ENCODE assay signal across 7 mouse cellular contexts in the genomic region with DNA sequence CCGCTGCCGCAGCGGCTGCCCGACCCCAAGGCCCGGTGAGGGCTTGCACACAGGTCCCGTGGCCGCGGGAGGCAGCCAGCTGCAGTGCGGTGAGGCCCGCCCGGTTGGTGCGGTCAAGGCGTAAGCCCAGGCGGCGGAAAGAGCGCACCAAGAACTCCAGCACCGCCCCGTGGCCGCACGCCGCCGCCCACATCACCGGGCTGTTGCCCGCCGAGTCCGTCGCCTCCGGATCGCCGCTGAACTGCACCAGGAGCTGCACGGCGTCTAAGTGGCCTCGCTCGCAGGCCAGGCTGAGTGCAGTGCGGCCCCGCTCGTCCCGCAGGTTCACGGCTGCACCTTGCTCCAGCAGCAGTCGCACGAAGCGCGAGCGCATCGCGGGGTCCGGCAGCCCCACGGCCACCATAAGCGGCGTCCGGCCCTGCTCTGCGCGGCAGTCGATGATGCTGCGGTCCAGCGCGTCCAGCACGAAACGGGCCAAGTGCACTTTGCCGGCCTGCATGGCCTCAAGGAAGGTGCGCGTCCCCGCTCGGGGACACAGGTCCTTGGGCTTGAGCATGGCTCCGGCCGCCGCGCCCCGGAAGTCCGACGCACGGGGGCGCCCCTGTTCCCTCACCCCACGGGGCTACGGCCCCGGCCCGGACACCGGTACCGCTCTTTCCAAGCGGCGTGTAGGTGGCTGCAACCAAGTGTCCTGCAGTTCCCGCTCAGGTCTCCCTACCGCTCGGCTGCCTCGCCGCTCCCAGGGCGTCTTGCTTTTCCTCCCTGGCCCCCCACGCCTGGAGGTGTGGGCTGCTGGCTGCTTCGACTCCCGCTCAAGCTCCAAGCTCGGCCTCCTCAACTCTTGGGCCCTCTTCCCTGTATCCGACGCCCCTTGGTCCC. TPM values are rescaled to one million over a fixed set of nuclear protein-coding genes. Genes with fewer than 3 reads are reported as not detected.
DNase-seq lines count a peak whose midpoint lies in the region; ATAC-seq and TF ChIP-seq lines count a peak whose summit lies in the region.

No protein-coding gene starts in this region.

- peaks cover 5 to 27% of the 10 kb centered on the region in 2 experiments for H3K4me1 ChIP-seq in CH12.LX (ENCODE audit: control insufficient read depth in 1 of 2, insufficient read depth in 2 of 2)
- H3K4me1 ChIP-seq in embryonic facial prominence, embryonic 13.5 days = peaks cover 43% of the 10 kb centered on the region
- H3K4me1 ChIP-seq in hindbrain, embryonic 12.5 days = peaks cover 44% of the 10 kb centered on the region
- H3K4me1 ChIP-seq in liver, adult 2 months (ENCODE audit: control insufficient read depth, insufficient read depth, low read length) = peaks cover 6% of the 10 kb centered on the region

- no peak for ATAC-seq in embryonic facial prominence, embryonic 13.5 days (ENCODE audit: insufficient number of reproducible peaks, insufficient read depth, low FRiP score, low TSS enrichment, low read depth)
- peak; percentile 16; the same call in 1 of the 2 replicates for ATAC-seq in hindbrain, embryonic 12.5 days (ENCODE audit: low FRiP score)
- no peak for ATAC-seq in erythroid progenitor cell, adult 5-6 weeks (replicated peaks; ENCODE audit: low FRiP score, poor library complexity, severe bottlenecking)

- DNase-seq in CH12.LX (ENCODE audit: extremely low read depth) = no peak
- no peak for DNase-seq in liver, adult 2 months (ENCODE audit: extremely low read depth, low read depth, low spot score)
- peak; percentile 50 for DNase-seq in naive thymus-derived CD4-positive, alpha-beta T cell, adult 2 months (ENCODE audit: low read depth)

- H3K9me3 ChIP-seq in CH12.LX (replicated peaks; ENCODE audit: low read length) = peaks cover 21% of the 10 kb centered on the region
- H3K9me3 ChIP-seq in embryonic facial prominence, embryonic 13.5 days = no peaks in the 10 kb centered on the region
- no peaks in the 10 kb centered on the region for H3K9me3 ChIP-seq in hindbrain, embryonic 12.5 days (replicated peaks)

- WGBS in embryonic facial prominence, embryonic 13.5 days = under 1% methylated on average over 93 of the region's 93 CpGs
- under 1% methylated on average over 93 of the region's 93 CpGs for WGBS in hindbrain, embryonic 12.5 days
- under 1% methylated on average over 93 of the region's 93 CpGs for WGBS in liver, adult 2 months

- H3K79me2 ChIP-seq in C2C12 (ENCODE audit: control insufficient read depth, insufficient read depth) = no peaks in the 10 kb centered on the region
- no peaks in the 10 kb centered on the region for H3K79me2 ChIP-seq in CH12.LX (replicated peaks; ENCODE audit: control insufficient read depth, extremely low read depth, insufficient read depth, poor library complexity, severe bottlenecking)
- no peaks in the 10 kb centered on the region for H3K79me2 ChIP-seq in liver, adult 2 months (ENCODE audit: control insufficient read depth, insufficient read depth, low read length)

- peak overlapping the region; percentile 59 for H3ac ChIP-seq in C2C12 (ENCODE audit: control insufficient read depth, insufficient read length, low read depth)

- H3K4me3 ChIP-seq in C2C12 (ENCODE audit: insufficient read depth, poor library complexity, severe bottlenecking) (no peak overlapping the region), CH12.LX (replicated peaks in 1 of 3; ENCODE audit: low read depth in 2 of 3, low read length in 2 of 3, poor library complexity in 1 of 3) (no peak overlapping the region)
- peak overlapping the region; percentile 43 for H3K4me3 ChIP-seq in embryonic facial prominence, embryonic 13.5 days
- H3K4me3 ChIP-seq in hindbrain, embryonic 12.5 days = peak overlapping the region; percentile 45
- peak overlapping the region; percentile 65; the same call in 1 of the 2 replicates for H3K4me3 ChIP-seq in liver, adult 2 months (ENCODE audit: insufficient read depth, low read depth, low read length)

- H3K9ac ChIP-seq in CH12.LX (ENCODE audit: insufficient read depth, low read depth) = no peak overlapping the region
- H3K9ac ChIP-seq in embryonic facial prominence, embryonic 13.5 days = peak overlapping the region; percentile 44
- H3K9ac ChIP-seq in hindbrain, embryonic 12.5 days = peak overlapping the region; percentile 35
- H3K9ac ChIP-seq in liver, adult 2 months (ENCODE audit: low read depth, low read length) = peak overlapping the region; percentile 12

- peaks cover 44% of the 10 kb centered on the region for H3K27me3 ChIP-seq in C2C12 (ENCODE audit: control insufficient read depth, insufficient read depth, insufficient read length)
- no peaks in the 10 kb centered on the region for H3K27me3 ChIP-seq in CH12.LX (replicated peaks)
- peaks cover 94% of the 10 kb centered on the region for H3K27me3 ChIP-seq in embryonic facial prominence, embryonic 13.5 days
- H3K27me3 ChIP-seq in hindbrain, embryonic 12.5 days = peaks cover 96% of the 10 kb centered on the region
- H3K27me3 ChIP-seq in liver, adult 2 months (ENCODE audit: control insufficient read depth, insufficient read depth, low read length) = peaks cover 27% of the 10 kb centered on the region

- H3K36me3 ChIP-seq in C2C12 (ENCODE audit: control insufficient read depth, insufficient read depth) = no peaks in the 10 kb centered on the region
- peaks cover 0 to 11% of the 10 kb centered on the region in 2 experiments for H3K36me3 ChIP-seq in CH12.LX (replicated peaks in 1 of 2; ENCODE audit: control insufficient read depth in 1 of 2, insufficient read depth in 1 of 2, low read length in 1 of 2)
- H3K36me3 ChIP-seq in embryonic facial prominence, embryonic 13.5 days = no peaks in the 10 kb centered on the region
- no peaks in the 10 kb centered on the region for H3K36me3 ChIP-seq in hindbrain, embryonic 12.5 days
- H3K36me3 ChIP-seq in liver, adult 2 months (ENCODE audit: control insufficient read depth, insufficient read depth, low read length) = no peaks in the 10 kb centered on the region

- peak overlapping the region; percentile 37 for H3K4me2 ChIP-seq in CH12.LX (ENCODE audit: insufficient read depth, low read depth, poor library complexity, severe bottlenecking)
- H3K4me2 ChIP-seq in embryonic facial prominence, embryonic 13.5 days = peak overlapping the region; percentile 77
- peak overlapping the region; percentile 70 for H3K4me2 ChIP-seq in hindbrain, embryonic 12.5 days (replicated peaks)

- dilution Hi-C loops in CH12.LX (cut with MboI; ENCODE audit: extremely low pct_ligation_motif_present, extremely low pct_unique_long_range_greater_than_20kb, low sequenced_read_pairs) = no loop called here

- in situ Hi-C loops in CH12.LX (cut with MboI; ENCODE audit: low pct_ligation_motif_present, low pct_unique_long_range_greater_than_20kb, low sequenced_read_pairs) = no loop called here

- TF ChIP-seq RAD21 in CH12.LX (IDR thresholded peaks at IDR 0.05; ENCODE audit: low read depth, low read length) = no peak

- peak; percentile 50 for TF ChIP-seq CTCF in C2C12 (IDR thresholded peaks at IDR 0.05; ENCODE audit: control insufficient read depth, insufficient read depth, insufficient read length)
- TF ChIP-seq CTCF in CH12.LX (conservative IDR thresholded peaks at IDR 0.05 in 1 of 2, IDR thresholded peaks at IDR 0.05 in 1 of 2; ENCODE audit: low read depth in 2 of 2, low read length in 2 of 2) = no peak
- peak; percentile 17; the same call in 1 of the 2 replicates for TF ChIP-seq CTCF in liver, adult 2 months (IDR thresholded peaks at IDR 0.05; ENCODE audit: low read depth, low read length)

- no peaks in the 10 kb centered on the region for H3K79me3 ChIP-seq in C2C12 (ENCODE audit: low read depth)

- TF ChIP-seq POLR2A in CH12.LX (IDR thresholded peaks at IDR 0.05; ENCODE audit: low read depth, low read length) = no peak
- no peak for TF ChIP-seq POLR2A in liver, adult 2 months (IDR thresholded peaks at IDR 0.05; ENCODE audit: extremely low read depth, insufficient read depth, low read length)

- no peak for TF ChIP-seq EP300 in CH12.LX (IDR thresholded peaks at IDR 0.05; ENCODE audit: low read length)

- no peak overlapping the region for H3K27ac ChIP-seq in CH12.LX (ENCODE audit: insufficient read depth, low read depth)
- H3K27ac ChIP-seq in embryonic facial prominence, embryonic 13.5 days = no peak overlapping the region
- H3K27ac ChIP-seq in hindbrain, embryonic 12.5 days = no peak overlapping the region
- no peak overlapping the region for H3K27ac ChIP-seq in liver, adult 2 months (replicated peaks; ENCODE audit: insufficient read depth, low read depth, low read length)

RNA-seq across cellular contexts. Expression of a gene that starts 0.6 kb away (rescaled TPM):
- polyA plus RNA-seq in C2C12 (2012; fragmentation: generic; extraction: Trizol) = 0.02 TPM
- not detected in 2 replicates for total RNA-seq in CH12.LX (2012; rRNA removed)
- not detected in 2 replicates for total RNA-seq in CH12.LX (2014; rRNA removed)
- 0.07 and 0.08 TPM in 2 replicates for polyA plus RNA-seq in CH12.LX (2012; ENCODE audit: insufficient read length, low read depth)
- 0.07 TPM in 1 of 2 replicates, not detected in the other for polyA plus RNA-seq in embryonic facial prominence, embryonic 13.5 days (2015; fragmentation: Nextera tagmentation; extraction: Ambion mirVana)
- polyA plus RNA-seq in hindbrain, embryonic 12.5 days (2016; fragmentation: Nextera tagmentation; extraction: Ambion mirVana) = not detected in 2 replicates
- not detected in 2 replicates for total RNA-seq in liver, adult 2 months (2014; rRNA removed)
- not detected in 2 replicates for polyA plus RNA-seq in liver, adult 2 months (2012; rRNA removed)
- total RNA-seq in erythroid progenitor cell, adult 5-6 weeks (2015; ENCODE audit: low replicate concordance) = not detected in 2 replicates
- total RNA-seq in erythroid progenitor cell, adult 5-6 weeks (2017; ENCODE audit: low replicate concordance) = not detected in 2 replicates

RNA-seq across cellular contexts. Expression of a gene that starts 25.1 kb away (rescaled TPM):
- not detected for polyA plus RNA-seq in C2C12 (2012; fragmentation: generic; extraction: Trizol)
- 6.9 and 7.8 TPM in 2 replicates for total RNA-seq in CH12.LX (2012; rRNA removed)
- total RNA-seq in CH12.LX (2014; rRNA removed) = 5.7 and 6.4 TPM in 2 replicates
- 18.9 and 22.3 TPM in 2 replicates for polyA plus RNA-seq in CH12.LX (2012; ENCODE audit: insufficient read length, low read depth)
- 0.47 and 0.55 TPM in 2 replicates for polyA plus RNA-seq in embryonic facial prominence, embryonic 13.5 days (2015; fragmentation: Nextera tagmentation; extraction: Ambion mirVana)
- 0.44 and 0.59 TPM in 2 replicates for polyA plus RNA-seq in hindbrain, embryonic 12.5 days (2016; fragmentation: Nextera tagmentation; extraction: Ambion mirVana)
- total RNA-seq in liver, adult 2 months (2014; rRNA removed) = 1.2 and 1.7 TPM in 2 replicates
- 0.68 and 0.80 TPM in 2 replicates for polyA plus RNA-seq in liver, adult 2 months (2012; rRNA removed)
- total RNA-seq in erythroid progenitor cell, adult 5-6 weeks (2015; ENCODE audit: low replicate concordance) = 14.3 and 18.4 TPM in 2 replicates
- 9.8 and 12.3 TPM in 2 replicates for total RNA-seq in erythroid progenitor cell, adult 5-6 weeks (2017; ENCODE audit: low replicate concordance)

RNA-seq across cellular contexts. Expression of a gene that starts 40.0 kb away (rescaled TPM):
- polyA plus RNA-seq in C2C12 (2012; fragmentation: generic; extraction: Trizol) (0.13 TPM), CH12.LX (2012; ENCODE audit: insufficient read length, low read depth) (0.45 and 0.73 TPM in 2 replicates)
- total RNA-seq in CH12.LX (2012; rRNA removed) (0.29 and 0.42 TPM in 2 replicates), CH12.LX (2014; rRNA removed) (0.05 and 0.11 TPM in 2 replicates)
- 2.2 and 2.7 TPM in 2 replicates for polyA plus RNA-seq in embryonic facial prominence, embryonic 13.5 days (2015; fragmentation: Nextera tagmentation; extraction: Ambion mirVana)
- 6.2 and 6.8 TPM in 2 replicates for polyA plus RNA-seq in hindbrain, embryonic 12.5 days (2016; fragmentation: Nextera tagmentation; extraction: Ambion mirVana)
- total RNA-seq in liver, adult 2 months (2014; rRNA removed) = 0.07 TPM in 1 of 2 replicates, not detected in the other
- polyA plus RNA-seq in liver, adult 2 months (2012; rRNA removed) = 0.23 and 0.25 TPM in 2 replicates
- not detected in 2 replicates for total RNA-seq in erythroid progenitor cell, adult 5-6 weeks (2015; ENCODE audit: low replicate concordance)
- 0.15 and 0.39 TPM in 2 replicates for total RNA-seq in erythroid progenitor cell, adult 5-6 weeks (2017; ENCODE audit: low replicate concordance)

RNA-seq across cellular contexts. Expression of a gene that starts 42.4 kb away (rescaled TPM):
- polyA plus RNA-seq in C2C12 (2012; fragmentation: generic; extraction: Trizol) (10.3 TPM), CH12.LX (2012; ENCODE audit: insufficient read length, low read depth) (2.6 and 2.7 TPM in 2 replicates)
- total RNA-seq in CH12.LX (2012; rRNA removed) (4.2 and 4.3 TPM in 2 replicates), CH12.LX (2014; rRNA removed) (3.6 TPM in 2 replicates)
- polyA plus RNA-seq in embryonic facial prominence, embryonic 13.5 days (2015; fragmentation: Nextera tagmentation; extraction: Ambion mirVana) = 12.7 and 13.1 TPM in 2 replicates
- 24.2 and 25.1 TPM in 2 replicates for polyA plus RNA-seq in hindbrain, embryonic 12.5 days (2016; fragmentation: Nextera tagmentation; extraction: Ambion mirVana)
- 4.4 and 5.4 TPM in 2 replicates for total RNA-seq in liver, adult 2 months (2014; rRNA removed)
- polyA plus RNA-seq in liver, adult 2 months (2012; rRNA removed) = 4.7 TPM in 2 replicates
- 5.0 and 8.4 TPM in 2 replicates for total RNA-seq in erythroid progenitor cell, adult 5-6 weeks (2015; ENCODE audit: low replicate concordance)
- total RNA-seq in erythroid progenitor cell, adult 5-6 weeks (2017; ENCODE audit: low replicate concordance) = 1.3 and 3.6 TPM in 2 replicates

RNA-seq across cellular contexts. Expression of a gene that starts 59.3 kb away (rescaled TPM):
- polyA plus RNA-seq in C2C12 (2012; fragmentation: generic; extraction: Trizol) = 9.3 TPM
- total RNA-seq in CH12.LX (2012; rRNA removed) = not detected in 2 replicates
- total RNA-seq in CH12.LX (2014; rRNA removed) = not detected in 2 replicates
- not detected in 2 replicates for polyA plus RNA-seq in CH12.LX (2012; ENCODE audit: insufficient read length, low read depth)
- polyA plus RNA-seq in embryonic facial prominence, embryonic 13.5 days (2015; fragmentation: Nextera tagmentation; extraction: Ambion mirVana) = 0.83 and 0.91 TPM in 2 replicates
- 1.3 and 1.7 TPM in 2 replicates for polyA plus RNA-seq in hindbrain, embryonic 12.5 days (2016; fragmentation: Nextera tagmentation; extraction: Ambion mirVana)
- total RNA-seq in liver, adult 2 months (2014; rRNA removed) = 1.1 and 1.9 TPM in 2 replicates
- 0.68 and 0.94 TPM in 2 replicates for polyA plus RNA-seq in liver, adult 2 months (2012; rRNA removed)
- total RNA-seq in erythroid progenitor cell, adult 5-6 weeks (2015; ENCODE audit: low replicate concordance) = 2.1 TPM in 1 of 2 replicates, not detected in the other
- 0.30 and 0.51 TPM in 2 replicates for total RNA-seq in erythroid progenitor cell, adult 5-6 weeks (2017; ENCODE audit: low replicate concordance)

Comparison
In these comparisons a context has a peak if more than half of its experiments do, and no peak if none do; other contexts are left out.
1. H3K4me3 ChIP-seq: peak in embryonic facial prominence, embryonic 13.5 days (single experiment), hindbrain, embryonic 12.5 days (single experiment) and liver, adult 2 months (single experiment); none in C2C12 (single experiment) and CH12.LX (0 of 3).
2. CTCF ChIP-seq: peak in C2C12 (single experiment) and liver, adult 2 months (single experiment); none in CH12.LX (0 of 2).
3. RNA of a gene that starts 25.1 kb away (polyA plus RNA-seq): 18.9 to 22.3 TPM in CH12.LX; 0.68 to 0.80 TPM in liver, adult 2 months, 0.47 to 0.55 TPM in embryonic facial prominence, embryonic 13.5 days, 0.44 to 0.59 TPM in hindbrain, embryonic 12.5 days and not detected in C2C12 (single experiment); every median in the first group is over 10 times any median in the second.
4. Peak in every context shown above with its lines, with median percentiles within 50 percentile points of each other: H3K4me2 ChIP-seq.